ENCODE assay signal across 22 mouse cellular contexts in the genomic region with DNA sequence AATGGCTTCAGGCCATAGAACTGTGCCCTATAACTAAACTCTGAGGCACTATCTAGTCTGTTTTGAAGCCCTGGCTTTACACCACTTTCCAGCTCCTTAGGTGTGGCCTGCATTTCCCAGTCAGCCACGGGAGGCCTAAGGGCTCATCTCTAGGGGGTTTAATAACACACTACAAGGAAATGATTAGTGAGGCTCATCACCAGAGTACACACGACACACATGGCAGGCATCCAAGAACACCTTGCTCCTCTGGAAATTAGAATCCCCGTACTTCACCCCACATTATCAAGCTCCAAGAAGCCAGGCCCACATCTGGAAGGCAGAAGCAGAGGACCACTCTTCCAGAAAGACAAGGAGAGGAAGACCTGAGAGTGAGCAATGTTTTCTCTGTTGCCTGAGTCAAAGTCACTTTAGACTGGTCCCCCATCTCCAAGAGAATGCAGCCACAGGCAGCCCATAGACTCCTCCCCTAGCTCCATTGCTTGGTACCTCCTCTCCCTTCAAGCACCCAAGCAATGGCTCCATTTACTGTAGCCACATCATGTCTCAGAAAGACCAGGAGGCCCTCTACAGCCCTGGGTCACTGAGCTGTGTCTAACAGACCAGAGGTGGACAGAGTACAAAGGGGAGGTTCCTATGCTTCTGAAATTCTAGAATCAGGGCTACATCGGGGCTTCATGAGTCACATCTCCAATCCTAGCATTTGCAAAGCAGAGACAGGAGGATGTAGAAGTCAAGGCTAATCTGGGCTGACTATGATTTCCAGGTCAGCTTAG.
A peak's percentile ranks its signal among the peaks of the same experiment; 100 is the strongest.
DNase-seq lines count a peak whose midpoint lies in the region; ATAC-seq lines count a peak whose summit lies in the region.
"Had no signal": no experiment of that assay in that cellular context is flagged by ENCODE, and none has a peak within 500 bp of the region (broad histone marks: within the 10 kb centered on the region; RNA-seq: fewer than 3 reads in every experiment).

No protein-coding gene starts in this region.

- WGBS in embryonic facial prominence, embryonic 11.5 days = 66% methylated on average over 4 of the region's 4 CpGs
- 77% methylated on average over 4 of the region's 4 CpGs for WGBS in embryonic facial prominence, embryonic 10.5 days

- H3K36me3 ChIP-seq in embryonic facial prominence, embryonic 11.5 days (replicated peaks; ENCODE audit: control insufficient read depth, insufficient read depth, low read depth, low read length) = no peaks in the 10 kb centered on the region
- no peaks in the 10 kb centered on the region for H3K36me3 ChIP-seq in embryonic facial prominence, embryonic 10.5 days (replicated peaks)
- H3K36me3 ChIP-seq: embryonic facial prominence, embryonic 15.5 days; hindbrain, embryonic 15.5 days; midbrain, embryonic 15.5 days; neural tube, embryonic 12.5 days had no signal

- no peak for DNase-seq in embryonic facial prominence, embryonic 11.5 days (ENCODE audit: low spot score)
- no peak for DNase-seq in embryonic facial prominence, embryonic 10.5 days (ENCODE audit: low spot score)
- DNase-seq in NIH3T3 (ENCODE audit: low read depth) = peak; percentile 26
- DNase-seq in kidney, adult 8-10 months = peak; percentile 60 to 81
- peak; percentile 74 for DNase-seq in kidney, postnatal 14 days
- no peak for DNase-seq in lung, postnatal 36 days
- no peak for DNase-seq in frontal cortex, postnatal 25 days (ENCODE audit: low spot score in 2 of 2)
- no peak for DNase-seq in right cerebral cortex, postnatal 4 days
- DNase-seq: adrenal gland, adult 2 months; cerebellum, adult 11-12 months; cerebellum, postnatal 14 days; liver, postnatal 0 days; lung, postnatal 14 days; right cerebral cortex, postnatal 14 days; spleen, adult 18-20 months had no signal

- H3K4me3 ChIP-seq in embryonic facial prominence, embryonic 11.5 days (ENCODE audit: low read depth, low read length) = no peak overlapping the region
- H3K4me3 ChIP-seq in embryonic facial prominence, embryonic 10.5 days = no peak overlapping the region
- H3K4me3 ChIP-seq: embryonic facial prominence, embryonic 15.5 days; hindbrain, embryonic 15.5 days; midbrain, embryonic 15.5 days; neural tube, embryonic 12.5 days had no signal

- no peak overlapping the region for H3K27ac ChIP-seq in embryonic facial prominence, embryonic 11.5 days (replicated peaks; ENCODE audit: low read depth, low read length)
- H3K27ac ChIP-seq in embryonic facial prominence, embryonic 10.5 days (replicated peaks) = no peak overlapping the region
- H3K27ac ChIP-seq: embryonic facial prominence, embryonic 15.5 days; hindbrain, embryonic 15.5 days; midbrain, embryonic 15.5 days; neural tube, embryonic 12.5 days had no signal

- no peak overlapping the region for H3K9ac ChIP-seq in embryonic facial prominence, embryonic 11.5 days (replicated peaks; ENCODE audit: low read length)
- H3K9ac ChIP-seq: embryonic facial prominence, embryonic 15.5 days; hindbrain, embryonic 15.5 days; liver, postnatal 0 days; midbrain, embryonic 15.5 days; neural tube, embryonic 12.5 days had no signal

- no peaks in the 10 kb centered on the region for H3K27me3 ChIP-seq in embryonic facial prominence, embryonic 11.5 days (ENCODE audit: control insufficient read depth, insufficient read depth, low read length)
- H3K27me3 ChIP-seq in embryonic facial prominence, embryonic 10.5 days (replicated peaks; ENCODE audit: low read depth, poor library complexity, severe bottlenecking) = no peaks in the 10 kb centered on the region; the same call in 1 of the 2 replicates
- H3K27me3 ChIP-seq: embryonic facial prominence, embryonic 15.5 days; midbrain, embryonic 15.5 days; neural tube, embryonic 12.5 days; Patski had no signal

- no peaks in the 10 kb centered on the region for H3K4me1 ChIP-seq in embryonic facial prominence, embryonic 11.5 days (ENCODE audit: control insufficient read depth, insufficient read depth, low read length)
- H3K4me1 ChIP-seq in embryonic facial prominence, embryonic 10.5 days = peaks cover 50% of the 10 kb centered on the region

- H3K4me2 ChIP-seq in embryonic facial prominence, embryonic 11.5 days (ENCODE audit: low read depth, low read length) = no peak overlapping the region
- H3K4me2 ChIP-seq: embryonic facial prominence, embryonic 15.5 days; hindbrain, embryonic 15.5 days; liver, embryonic 11.5 days; midbrain, embryonic 15.5 days; neural tube, embryonic 12.5 days had no signal

- H3K9me3 ChIP-seq in embryonic facial prominence, embryonic 11.5 days (replicated peaks; ENCODE audit: control insufficient read depth, low read length) = no peaks in the 10 kb centered on the region
- no peaks in the 10 kb centered on the region for H3K9me3 ChIP-seq in embryonic facial prominence, embryonic 10.5 days
- H3K9me3 ChIP-seq: embryonic facial prominence, embryonic 15.5 days; hindbrain, embryonic 15.5 days; midbrain, embryonic 15.5 days; neural tube, embryonic 12.5 days had no signal

- 0 out of 2 replicates have a peak, but pooled peaks have one; percentile 9 for ATAC-seq in embryonic facial prominence, embryonic 11.5 days (replicated peaks; ENCODE audit: insufficient number of reproducible peaks, low FRiP score, low TSS enrichment, low read depth)
- ATAC-seq: forebrain, embryonic 14.5 days; midbrain, embryonic 15.5 days; Patski had no signal

Comparison
In these comparisons a context has a peak if more than half of its experiments do, and no peak if none do; other contexts are left out.
1. DNase-seq: peak in NIH3T3 (single experiment), kidney, adult 8-10 months (2 of 2) and kidney, postnatal 14 days (single experiment); none in embryonic facial prominence, embryonic 11.5 days (single experiment), embryonic facial prominence, embryonic 10.5 days (single experiment), lung, postnatal 36 days (single experiment), frontal cortex, postnatal 25 days (0 of 2) and right cerebral cortex, postnatal 4 days (single experiment).